Mouse (Mus musculus) large intestine, adult 2 months (tissue): Measurements from ENCODE around the gene Mapk8ip2. TPM values are rescaled to one million over a fixed set of nuclear protein-coding genes. Genes with fewer than 3 reads are reported as not detected.

ENCODE experiments used
- DNase-seq: peaks from one replicate; pipeline ENCODE4 v3.0.0-alpha.2; 2012; ENCODE audit warnings: low read depth, low spot score
- WGBS: fragments of 180-500 bp; shearing (Covaris S2); methylation state at CpG from one replicate; pipeline ENCODE4 v1.1.7; 2018; 5-methylcytosine and 5-hydroxymethylcytosine counted together
- polyA plus RNA-seq: library from polyadenylated mRNA; depleted of rRNA; stranded (reverse); fragments of >200 nt; gene quantifications from 2 replicates; pipeline ENCODE4 v1.2.3, GENCODE M21; 2012

The Mapk8ip2 gene
- polyA plus RNA-seq, 1 experiment, result 1.1 TPM

GRCm38 (mm10) chr15:89477091-89477491, 23.4 kb downstream of the Mapk8ip2 start, which contains the start of gene Arsa:
TSS of gene Arsa (minus strand) at chr15:89477425.
- no peak for DNase-seq
- WGBS, result 55% methylated on average over 9 of the region's 9 CpGs

GRCm38 (mm10) chr15:89477806-89478205, 24.1 kb downstream of the Mapk8ip2 start:
- DNase-seq, result no peak
- WGBS, result 79% methylated on average over 8 of the region's 8 CpGs

GRCm38 (mm10) chr15:89478622-89479021, 24.9 kb downstream of the Mapk8ip2 start:
- DNase-seq, result no peak

GRCm38 (mm10) chr15:89480584-89480983, 26.9 kb downstream of the Mapk8ip2 start:
- DNase-seq, result peak; percentile 57
- WGBS, result 20% methylated on average over 8 of the region's 8 CpGs

More at GRCm38 (mm10) chr15:89478622-89479021, 24.9 kb downstream of the Mapk8ip2 start:
- WGBS, result 84% methylated on average over 3 of the region's 3 CpGs

- 66% methylated on average over 12 of the region's 12 CpGs for WGBS
- no peak for DNase-seq
Measured at GRCm38 (mm10) chr15:89488182-89488581, 34.5 kb downstream of the Mapk8ip2 start.

- 48% methylated on average over 14 of the region's 14 CpGs for WGBS
Measured at GRCm38 (mm10) chr15:89488611-89489117, 35.0 kb downstream of the Mapk8ip2 start.

GRCm38 (mm10) chr15:89494970-89495369, 41.3 kb downstream of the Mapk8ip2 start:
- no peak for DNase-seq
- WGBS, result 73% methylated on average over 4 of the region's 4 CpGs

More at GRCm38 (mm10) chr15:89488611-89489117, 35.0 kb downstream of the Mapk8ip2 start:
- DNase-seq, result no peak

GRCm38 (mm10) chr15:89496131-89496530, 42.4 kb downstream of the Mapk8ip2 start:
- 65% methylated on average over 4 of the region's 4 CpGs for WGBS

GRCm38 (mm10) chr15:89496841-89497240, 43.1 kb downstream of the Mapk8ip2 start:
- no peak for DNase-seq
- 35% methylated on average over 2 of the region's 2 CpGs for WGBS

More at GRCm38 (mm10) chr15:89496131-89496530, 42.4 kb downstream of the Mapk8ip2 start:
- no peak for DNase-seq

GRCm38 (mm10) chr15:89497391-89498048, 43.8 kb downstream of the Mapk8ip2 start:
- DNase-seq, result no peak

GRCm38 (mm10) chr15:89498049-89498960, 44.6 kb downstream of the Mapk8ip2 start:
- no peak for DNase-seq
- WGBS, result 5% methylated on average over 41 of the region's 41 CpGs

More at GRCm38 (mm10) chr15:89497391-89498048, 43.8 kb downstream of the Mapk8ip2 start:
- WGBS, result 22% methylated on average over 4 of the region's 4 CpGs

- WGBS, result 2% methylated on average over 50 of the region's 72 CpGs
- DNase-seq, result no peak
Measured at GRCm38 (mm10) chr15:89498961-89499688, 45.4 kb downstream of the Mapk8ip2 start, which contains the start of gene Shank3. TSS of gene Shank3 (plus strand) at chr15:89499623.

- 2% methylated on average over 57 of the region's 60 CpGs for WGBS
- no peak for DNase-seq
Measured at GRCm38 (mm10) chr15:89499784-89500220, 46.1 kb downstream of the Mapk8ip2 start.

GRCm38 (mm10) chr15:89500221-89500791, 46.6 kb downstream of the Mapk8ip2 start:
- DNase-seq, result no peak
- 6% methylated on average over 35 of the region's 35 CpGs for WGBS

- 89% methylated on average over 3 of the region's 3 CpGs for WGBS
Measured at GRCm38 (mm10) chr15:89501321-89501720, 47.6 kb downstream of the Mapk8ip2 start.

GRCm38 (mm10) chr15:89504838-89505237, 51.1 kb downstream of the Mapk8ip2 start:
- no peak for DNase-seq
- WGBS, result 88% methylated on average over 9 of the region's 9 CpGs

More at GRCm38 (mm10) chr15:89501321-89501720, 47.6 kb downstream of the Mapk8ip2 start:
- DNase-seq, result no peak

- 79% methylated on average over 8 of the region's 8 CpGs for WGBS
Measured at GRCm38 (mm10) chr15:89507751-89508150, 54.0 kb downstream of the Mapk8ip2 start.

GRCm38 (mm10) chr15:89512679-89513078, 59.0 kb downstream of the Mapk8ip2 start:
- DNase-seq, result no peak
- WGBS, result 48% methylated on average over 4 of the region's 4 CpGs

More at GRCm38 (mm10) chr15:89507751-89508150, 54.0 kb downstream of the Mapk8ip2 start:
- no peak for DNase-seq
